Mouse (Mus musculus): ENCODE results near the gene Plek2.
A peak's percentile ranks its signal among the peaks of the same experiment; 100 is the strongest.
"Not testable (repeated sequence)": the region's sequence is repeated elsewhere in the genome, so short reads cannot be mapped to it uniquely, and the experiment has no call there.

Plek2 gene

GRCm38 (mm10) chr12:78906707-78907162 lies at the start of gene Plek2:
TSS of gene Plek2 (minus strand) at chr12:78906964.
- DNase-seq, result peak; percentile 10

GRCm38 (mm10) chr12:78956405-78956804 lies 49.6 kb upstream of the Plek2 start:
- no peak for DNase-seq

- DNase-seq, result no peak
Measured at GRCm38 (mm10) chr12:78952484-78952883, 45.7 kb upstream of the Plek2 start.

- no peak for DNase-seq
Measured at GRCm38 (mm10) chr12:78952053-78952452, 45.3 kb upstream of the Plek2 start.

GRCm38 (mm10) chr12:78947661-78948060 lies 40.9 kb upstream of the Plek2 start:
- DNase-seq, result no peak

GRCm38 (mm10) chr12:78947161-78947560 lies 40.4 kb upstream of the Plek2 start:
- DNase-seq, result no peak

GRCm38 (mm10) chr12:78942931-78943330 lies 36.2 kb upstream of the Plek2 start:
- no peak for DNase-seq

- DNase-seq, result no peak
Measured at GRCm38 (mm10) chr12:78940081-78940480, 33.3 kb upstream of the Plek2 start.

GRCm38 (mm10) chr12:78939393-78940037 lies 32.8 kb upstream of the Plek2 start:
- DNase-seq, result no peak

GRCm38 (mm10) chr12:78936494-78936893 lies 29.7 kb upstream of the Plek2 start:
- DNase-seq, result no peak

GRCm38 (mm10) chr12:78929900-78930299 lies 23.1 kb upstream of the Plek2 start:
- DNase-seq, result no peak

GRCm38 (mm10) chr12:78927287-78927686 lies 20.5 kb upstream of the Plek2 start:
- DNase-seq, result no peak

GRCm38 (mm10) chr12:78923539-78924189 lies 16.9 kb upstream of the Plek2 start:
- DNase-seq, result no peak

- DNase-seq, result not testable (repeated sequence)
Measured at GRCm38 (mm10) chr12:78922977-78923376, 16.2 kb upstream of the Plek2 start.

GRCm38 (mm10) chr12:78922058-78922457 lies 15.3 kb upstream of the Plek2 start:
- DNase-seq, result no peak

GRCm38 (mm10) chr12:78921421-78921820 lies 14.7 kb upstream of the Plek2 start:
- no peak for DNase-seq

- peak; percentile 42 for DNase-seq
Measured at GRCm38 (mm10) chr12:78919079-78919712, 12.4 kb upstream of the Plek2 start.

GRCm38 (mm10) chr12:78918227-78919078 lies 11.7 kb upstream of the Plek2 start:
- DNase-seq, result peak; percentile 79

GRCm38 (mm10) chr12:78916278-78916677 lies 9.5 kb upstream of the Plek2 start:
- no peak for DNase-seq

GRCm38 (mm10) chr12:78915561-78915960 lies 8.8 kb upstream of the Plek2 start:
- DNase-seq, result no peak

- no peak for DNase-seq
Measured at GRCm38 (mm10) chr12:78914458-78914857, 7.7 kb upstream of the Plek2 start.

- peak; percentile 20 for DNase-seq
Measured at GRCm38 (mm10) chr12:78911707-78912417, 5.1 kb upstream of the Plek2 start.
